ENCODE assay signal across 21 mouse cellular contexts in the genomic region with DNA sequence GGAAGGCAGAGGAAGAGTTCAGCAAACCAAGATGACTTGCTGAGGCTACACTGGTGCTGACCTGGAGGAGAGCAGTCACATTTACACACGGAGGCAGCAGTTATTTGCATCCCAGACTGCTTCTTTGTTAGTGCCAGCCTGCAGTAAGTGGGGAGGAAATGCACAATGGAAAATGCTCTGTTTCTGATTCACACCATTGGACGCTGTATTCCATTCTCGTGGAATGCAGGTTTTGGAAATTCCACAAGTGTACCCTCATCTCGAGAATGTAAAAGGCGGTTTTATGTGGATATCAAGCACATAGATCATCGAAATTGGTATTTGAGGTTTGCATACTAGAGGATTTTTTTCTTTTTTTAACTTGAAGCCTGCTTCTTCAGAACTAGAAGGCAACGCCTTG.
"Had no signal": no experiment of that assay in that cellular context is flagged by ENCODE, and none has a peak within 500 bp of the region (broad histone marks: within the 10 kb centered on the region; RNA-seq: fewer than 3 reads in every experiment).

No protein-coding gene starts in this region.

- DNase-seq: kidney, adult 8-10 months; kidney, postnatal 10 days; kidney, postnatal 36 days; layer of hippocampus, postnatal 36 days; liver, embryonic 13.5 days; lung, adult 2 months; lung, postnatal 36 days; right cerebral cortex, adult 18-20 months; right cerebral cortex, postnatal 14 days; right cerebral cortex, postnatal 4 days; thymus, adult 2 months; thymus, postnatal 25 days had no signal

- H3K4me1 ChIP-seq: kidney, embryonic 15.5 days; liver, embryonic 13.5 days; megakaryocyte, embryonic 14.5 days; midbrain, embryonic 10.5 days; midbrain, embryonic 13.5 days; neural tube, embryonic 13.5 days had no signal

- H3K9ac ChIP-seq: kidney, embryonic 15.5 days; liver, embryonic 13.5 days; midbrain, embryonic 13.5 days; neural tube, embryonic 13.5 days had no signal

- H3K4me2 ChIP-seq: kidney, embryonic 15.5 days; liver, embryonic 13.5 days; midbrain, embryonic 13.5 days; neural tube, embryonic 13.5 days had no signal

- H3K27me3 ChIP-seq: kidney, embryonic 15.5 days; liver, embryonic 13.5 days; megakaryocyte, embryonic 14.5 days; midbrain, embryonic 13.5 days; neural tube, embryonic 13.5 days had no signal

- H3K36me3 ChIP-seq: kidney, embryonic 15.5 days; liver, embryonic 13.5 days; midbrain, embryonic 10.5 days; midbrain, embryonic 13.5 days; neural tube, embryonic 13.5 days had no signal

- H3K4me3 ChIP-seq: kidney, embryonic 15.5 days; left cerebral cortex, adult 2 months; liver, embryonic 13.5 days; megakaryocyte, embryonic 14.5 days; midbrain, embryonic 10.5 days; midbrain, embryonic 13.5 days; myocyte; neural tube, embryonic 13.5 days had no signal

- H3K27ac ChIP-seq: kidney, embryonic 15.5 days; left cerebral cortex, adult 2 months; liver, embryonic 13.5 days; midbrain, embryonic 10.5 days; midbrain, embryonic 13.5 days; neural tube, embryonic 13.5 days; stomach, postnatal 0 days had no signal

- ATAC-seq: midbrain, embryonic 13.5 days; midbrain, embryonic 16.5 days had no signal

- H3K9me3 ChIP-seq: kidney, embryonic 15.5 days; liver, embryonic 13.5 days; midbrain, embryonic 10.5 days; midbrain, embryonic 13.5 days; neural tube, embryonic 13.5 days had no signal
